Mouse (Mus musculus): ENCODE results near the gene Srd5a2.

DNA sequence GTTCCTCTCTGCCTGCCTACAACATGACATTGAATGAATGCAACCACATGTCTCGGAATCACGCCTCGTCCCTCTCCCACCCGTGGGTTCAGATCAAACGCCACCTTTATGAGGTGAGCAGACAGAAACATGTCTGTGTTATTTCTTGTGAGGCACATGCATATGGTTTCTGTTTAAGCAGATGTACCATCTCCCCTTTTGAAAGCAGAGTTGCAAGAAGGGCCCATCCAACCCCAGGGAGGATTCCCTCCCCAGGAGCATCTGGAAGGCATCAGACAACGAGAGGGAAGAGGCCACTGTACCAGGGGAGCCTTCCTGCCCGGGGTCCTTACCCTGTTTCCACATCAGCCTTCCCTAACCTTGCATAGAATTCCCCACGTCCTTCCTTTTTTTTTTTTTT is 40.7 kb downstream of the Srd5a2 start:
- TF ChIP-seq USF1 (IDR thresholded peaks at IDR 0.05; ENCODE audit: low read depth, low read length): no peak
- no peak for TF ChIP-seq CTCF (IDR thresholded peaks at IDR 0.05 in 2 of 3, conservative IDR thresholded peaks at IDR 0.05 in 1 of 3; ENCODE audit: control insufficient read depth in 1 of 3, insufficient read depth in 1 of 3, low read depth in 2 of 3, low read length in 3 of 3, poor library complexity in 1 of 3, severe bottlenecking in 1 of 3)
- TF ChIP-seq MYC (IDR thresholded peaks at IDR 0.05; ENCODE audit: low read depth, low read length): no peak
- TF ChIP-seq POLR2A (IDR thresholded peaks at IDR 0.05; ENCODE audit: control insufficient read depth in 1 of 2, insufficient read depth in 1 of 2, low read depth in 1 of 2, low read length in 2 of 2, poor library complexity in 1 of 2): no peak
- no peak for TF ChIP-seq JUND (IDR thresholded peaks at IDR 0.05; ENCODE audit: low read depth, low read length)
